Mouse (Mus musculus) A20 (cell line): ENCODE measurements at regions not wholly inside any gene's neighbourhood (a gene's known extent, or its start where the extent isn't known, plus 50 kb on each side); places are given as distances from the start of the nearest gene placed in this dataset.

Experiments
- DNase-seq: peaks from one replicate; pipeline ENCODE4 v3.0.0-alpha.2; 2011; ENCODE audit warnings: low read depth, low spot score

GRCm38 (mm10) chr4:57362652-57363051 is 61.0 kb upstream of the Ptpn3 start:
- DNase-seq, result no peak

- peak; percentile 68 for DNase-seq
These were observed 64.2 kb upstream of the Palm2 start for GRCm38 (mm10) chr4:57369736-57370373.

GRCm38 (mm10) chr4:57377872-57378271 is 56.2 kb upstream of the Palm2 start:
- DNase-seq, result no peak

GRCm38 (mm10) chr4:57380063-57380800 is 53.8 kb upstream of the Palm2 start:
- no peak for DNase-seq

GRCm38 (mm10) chr4:57381306-57381705 is 52.7 kb upstream of the Palm2 start:
- no peak for DNase-seq
